Mouse (Mus musculus) urinary bladder, adult 2 months (tissue): Measurements from ENCODE around the gene Tmc4. TPM values are rescaled to one million over a fixed set of nuclear protein-coding genes. Genes with fewer than 3 reads are reported as not detected.
A peak's percentile ranks its signal among the peaks of the same experiment; 100 is the strongest.

Experiments used
- DNase-seq: peaks from one replicate; pipeline ENCODE4 v3.0.0; 2022; ENCODE audit warnings: low spot score
- polyA plus RNA-seq: library from polyadenylated mRNA; depleted of rRNA; stranded (reverse); fragments of >200 nt; gene quantifications from 2 replicates; pipeline ENCODE4 v1.2.3, GENCODE M21; 2012; rRNA removed

Tmc4 gene
- polyA plus RNA-seq, 1 experiment, result 136 TPM

DNA sequence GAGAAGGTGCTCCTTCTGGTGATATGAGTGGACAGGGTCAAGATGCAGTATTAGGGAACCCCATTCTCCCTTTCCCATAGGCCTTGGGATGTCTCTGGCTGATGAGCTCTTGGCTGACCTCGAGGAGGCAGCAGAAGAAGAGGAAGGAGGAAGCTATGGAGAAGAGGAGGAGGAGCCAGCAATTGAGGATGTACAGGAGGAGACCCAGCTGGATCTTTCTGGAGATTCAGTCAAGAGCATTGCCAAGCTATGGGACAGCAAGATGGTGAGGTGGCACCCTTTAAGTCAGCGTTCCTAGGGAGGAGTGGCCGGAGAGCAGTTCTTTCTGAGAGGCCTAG, 46.9 kb downstream of the Tmc4 start:
- DNase-seq, result no peak

DNA sequence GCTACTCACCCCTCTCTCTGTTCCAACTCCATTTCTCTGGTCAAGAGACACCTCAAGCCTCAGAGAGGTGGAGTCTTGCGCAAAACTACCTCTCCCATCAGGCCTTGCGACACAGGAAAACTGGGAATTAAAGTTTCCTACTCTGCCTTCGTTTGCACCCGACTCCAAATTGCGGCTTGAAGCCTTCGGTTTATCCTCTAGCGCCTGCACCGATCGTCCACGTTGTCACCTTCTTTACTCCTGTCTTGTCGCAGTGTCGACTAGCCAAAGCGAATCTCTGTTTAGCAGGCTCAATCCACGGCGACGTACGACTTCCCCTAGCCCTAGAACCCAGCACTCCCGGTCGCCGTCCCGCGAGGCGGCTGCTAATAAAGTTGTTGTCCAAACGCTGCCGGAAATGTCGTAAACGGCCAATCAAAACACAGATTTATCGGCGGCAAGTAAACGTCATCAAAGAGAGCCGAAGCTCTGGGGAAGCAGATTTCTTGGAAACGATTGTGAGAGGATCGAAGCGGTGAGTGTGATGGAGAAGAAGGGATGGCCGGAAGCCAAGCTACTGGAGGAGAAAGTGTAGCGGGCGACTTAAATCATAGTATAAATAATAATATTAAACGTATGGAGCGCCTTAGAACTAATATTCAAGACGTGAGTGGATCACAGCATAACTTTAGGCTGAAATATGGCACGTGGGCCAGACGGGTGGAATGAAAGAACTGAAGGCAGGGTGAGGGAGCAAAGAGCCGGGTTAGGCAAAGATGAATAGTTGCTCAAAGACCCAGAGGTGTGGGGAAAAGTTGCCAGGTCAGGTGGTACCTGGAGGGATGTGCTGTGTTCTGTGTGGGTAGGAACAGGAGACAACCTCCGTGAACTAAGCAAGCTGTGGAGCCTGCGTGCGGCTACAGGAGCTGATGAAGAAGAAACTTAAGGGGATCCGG, 47.5 kb downstream of the Tmc4 start, which contains the start of the genes Tfpt and Prpf31:
TSS of gene Tfpt (minus strand) at position 387 of the 935 bp plus-strand sequence.
TSS of gene Prpf31 (plus strand) at position 443 of the 935 bp plus-strand sequence.
- peak; percentile 89 for DNase-seq

DNA sequence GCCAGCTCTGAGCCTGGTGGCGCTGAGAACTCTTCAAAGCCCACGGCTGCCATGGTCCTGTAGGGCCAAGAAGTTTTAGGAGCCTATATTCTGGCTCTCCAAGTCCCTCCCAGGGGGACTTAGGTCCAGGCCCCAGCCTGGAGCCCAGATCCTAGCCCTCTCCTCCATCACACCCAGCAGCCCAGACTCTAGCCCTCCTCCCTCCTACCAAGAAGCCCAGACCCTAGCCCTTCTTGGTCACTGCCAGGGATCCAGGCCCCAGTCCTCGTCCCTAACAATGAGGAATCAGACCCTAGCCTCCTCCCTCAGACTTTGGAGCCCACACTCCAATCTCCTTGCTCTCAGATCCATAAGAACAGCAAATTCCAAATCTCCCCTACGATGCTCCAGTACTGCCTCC, 48.3 kb downstream of the Tmc4 start:
- DNase-seq, result no peak

DNA sequence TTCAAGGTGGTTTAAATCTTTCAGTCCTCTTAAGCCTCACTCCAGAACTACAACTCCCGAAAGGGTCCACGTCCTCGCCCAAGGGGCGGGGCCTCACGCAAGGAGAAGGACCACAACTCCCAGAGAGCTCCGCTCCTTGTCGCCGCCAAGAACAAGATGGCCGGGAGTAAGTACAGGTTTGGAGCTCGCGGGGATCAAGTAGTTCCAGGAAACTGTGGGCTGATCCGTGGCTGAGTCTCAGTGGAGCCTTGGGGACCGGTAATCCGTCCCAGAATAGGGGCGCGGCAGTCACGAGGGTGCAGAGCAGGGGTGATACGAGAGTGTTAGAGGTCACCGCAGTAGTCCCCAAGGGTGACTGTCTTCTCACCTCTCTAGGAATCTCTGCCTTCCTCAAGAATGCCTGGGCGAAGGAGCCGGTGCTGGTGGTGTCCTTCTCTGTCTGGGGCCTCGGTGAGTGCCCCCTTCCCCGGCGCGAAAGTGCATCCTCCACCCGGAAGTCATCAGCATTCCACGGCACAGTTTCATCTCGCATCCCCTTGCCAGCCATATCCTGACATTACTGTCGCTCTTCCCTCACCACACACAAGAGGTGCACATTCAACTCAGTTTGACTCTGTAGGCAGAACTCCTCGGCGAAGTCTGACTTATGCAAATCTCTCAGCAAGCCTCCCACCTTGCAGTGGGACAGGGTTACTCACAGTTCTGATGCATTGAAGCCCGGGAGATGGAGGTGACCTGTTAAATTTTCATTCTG, 59.9 kb downstream of the Tmc4 start, which contains the start of gene Ndufa3:
TSS of gene Ndufa3 (plus strand) at position 132 of the 754 bp plus-strand sequence.
- DNase-seq, result peak; percentile 56

DNA sequence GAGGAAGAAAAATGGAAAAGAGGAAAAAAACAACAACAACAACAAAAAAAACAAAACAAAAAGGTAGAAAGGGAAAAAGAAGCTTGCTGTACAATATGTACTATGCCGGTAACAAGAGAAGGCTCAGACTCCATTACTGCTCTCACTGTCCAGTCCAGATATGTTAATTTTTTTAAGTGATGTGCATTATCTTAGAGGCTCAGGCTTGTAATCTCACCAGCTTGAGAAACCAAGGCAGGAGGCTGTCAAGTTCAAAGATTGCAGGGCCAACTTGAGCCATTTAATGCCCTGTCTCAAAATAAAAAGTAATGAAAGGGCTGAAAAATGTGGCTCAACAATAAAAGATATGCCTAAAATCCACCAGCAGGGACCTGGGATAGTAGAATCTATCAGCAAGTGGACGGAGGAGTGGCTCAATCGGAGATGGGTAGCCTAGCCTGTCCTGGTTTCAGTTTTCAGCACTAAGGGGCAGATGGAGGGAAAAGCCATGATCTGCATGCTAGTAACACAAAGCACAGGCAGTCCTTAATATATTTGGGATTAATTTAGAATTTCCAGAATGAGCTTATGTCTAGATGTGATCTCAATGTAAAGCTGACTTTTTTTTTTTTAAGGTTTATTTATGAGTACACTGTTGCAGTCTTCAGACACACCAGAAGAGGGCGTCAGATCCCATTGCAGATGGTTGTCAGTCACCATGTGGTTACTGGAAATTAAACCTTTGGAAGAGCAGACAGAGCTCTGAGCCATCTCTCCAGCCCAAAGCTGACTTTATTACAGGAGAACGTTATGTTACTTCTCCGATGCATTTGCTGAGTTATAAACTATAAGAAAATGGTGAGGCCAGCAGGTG, 60.7 kb downstream of the Tmc4 start:
- DNase-seq, result no peak

DNA sequence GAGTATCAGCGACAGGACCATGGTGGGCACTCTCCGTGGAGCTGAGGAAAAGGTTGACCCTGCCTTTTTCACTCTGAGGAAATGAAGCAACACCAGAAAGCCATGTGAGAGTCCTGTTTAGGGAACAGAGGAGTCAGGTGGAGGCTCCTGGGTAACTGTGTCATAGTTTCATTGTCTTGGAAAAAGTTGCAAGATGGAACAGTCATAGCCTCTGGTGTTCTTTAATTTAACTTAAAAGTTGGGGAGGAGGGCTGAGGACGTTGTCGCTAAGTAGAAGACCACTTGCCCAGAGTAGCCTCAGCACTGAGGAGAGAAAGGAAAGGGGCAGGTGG, 61.3 kb downstream of the Tmc4 start, which contains the start of gene Oscar:
TSS of gene Oscar (minus strand) at position 101 of the 332 bp plus-strand sequence.
- DNase-seq, result no peak

Other genes with a start within 250 kb of the Tmc4 start
- 0.07 and 0.10 TPM in 2 replicates for gene Tarm1, start 174.9 kb downstream of the Tmc4 start, polyA plus RNA-seq
- 0.43 and 0.44 TPM in 2 replicates for gene Oscar, start 61.4 kb downstream of the Tmc4 start, polyA plus RNA-seq
- 262 and 303 TPM in 2 replicates for gene Ndufa3, start 60.2 kb downstream of the Tmc4 start, polyA plus RNA-seq
- 23.2 and 25.4 TPM in 2 replicates for gene Tfpt, start 47.6 kb downstream of the Tmc4 start, polyA plus RNA-seq
- gene Prpf31, start 47.6 kb downstream of the Tmc4 start, polyA plus RNA-seq, result 43.2 and 43.7 TPM in 2 replicates
- gene Cnot3, start 32.3 kb downstream of the Tmc4 start, polyA plus RNA-seq, result 23.5 and 42.6 TPM in 2 replicates
- 14.0 and 14.8 TPM in 2 replicates for gene Leng1, start 11.7 kb downstream of the Tmc4 start, polyA plus RNA-seq
- 88.8 and 98.9 TPM in 2 replicates for gene Tsen34, start 15.3 kb upstream of the Tmc4 start, polyA plus RNA-seq
- gene Mboat7, start 16.0 kb upstream of the Tmc4 start, polyA plus RNA-seq, result 25.6 and 31.9 TPM in 2 replicates
- gene Rps9, start 26.4 kb upstream of the Tmc4 start, polyA plus RNA-seq, result 3,051 and 3,338 TPM in 2 replicates
- 12.2 and 12.4 TPM in 2 replicates for gene Pirb, start 42.8 kb upstream of the Tmc4 start, polyA plus RNA-seq
- gene Gm15448, start 148.1 kb upstream of the Tmc4 start, polyA plus RNA-seq, result 0.18 and 0.22 TPM in 2 replicates
- 0.33 and 0.65 TPM in 2 replicates for gene Pira2, start 167.5 kb upstream of the Tmc4 start, polyA plus RNA-seq
- 0.88 and 0.99 TPM in 2 replicates for gene Gm14548, start 220.6 kb upstream of the Tmc4 start, polyA plus RNA-seq
- 0.92 and 1.0 TPM in 2 replicates for gene Lilra6, start 237.9 kb upstream of the Tmc4 start, polyA plus RNA-seq